10 mouse cellular contexts compared by ENCODE assay signal in genomic region chr16:25945151-25945955, GRCm38 (mm10).
DNase-seq lines count a peak whose midpoint lies in the region; ATAC-seq lines count a peak whose summit lies in the region.
"Had no signal": no experiment of that assay in that cellular context is flagged by ENCODE, and none has a peak within 500 bp of the region (broad histone marks: within the 10 kb centered on the region; RNA-seq: fewer than 3 reads in every experiment).

No protein-coding gene starts in this region.

- 51% methylated on average over 12 of the region's 12 CpGs for WGBS in embryonic facial prominence, embryonic 14.5 days
- 63% methylated on average over 12 of the region's 12 CpGs for WGBS in embryonic facial prominence, embryonic 10.5 days
- WGBS in limb, embryonic 15.5 days: 31% methylated on average over 12 of the region's 12 CpGs
- WGBS in limb, embryonic 10.5 days: 52% methylated on average over 12 of the region's 12 CpGs

- H3K4me3 ChIP-seq in embryonic facial prominence, embryonic 14.5 days (ENCODE audit: low read depth, low read length): no peak overlapping the region
- no peak overlapping the region for H3K4me3 ChIP-seq in embryonic facial prominence, embryonic 10.5 days
- no peak overlapping the region for H3K4me3 ChIP-seq in limb, embryonic 15.5 days
- H3K4me3 ChIP-seq in limb, embryonic 10.5 days: no peak overlapping the region
- H3K4me3 ChIP-seq: hindbrain, embryonic 15.5 days had no signal

- peak; percentile 39 for DNase-seq in embryonic facial prominence, embryonic 14.5 days (ENCODE audit: low spot score)
- no peak for DNase-seq in embryonic facial prominence, embryonic 10.5 days (ENCODE audit: low spot score)
- DNase-seq in limb, embryonic 10.5 days (ENCODE audit: low spot score): no peak
- DNase-seq in lung, postnatal 36 days: peak; percentile 68
- DNase-seq in frontal cortex, postnatal 36 days (ENCODE audit: low spot score in 2 of 2): no peak
- DNase-seq in T-cell, adult 2 months (ENCODE audit: low spot score): no peak

- ATAC-seq in embryonic facial prominence, embryonic 14.5 days (ENCODE audit: low read depth): no peak
- no peak for ATAC-seq in limb, embryonic 15.5 days (ENCODE audit: insufficient number of reproducible peaks, low FRiP score, low TSS enrichment, low read depth)
- peak; percentile 10; the same call in 1 of the 2 replicates for ATAC-seq in granulocyte monocyte progenitor cell, adult 5-6 weeks (replicated peaks; ENCODE audit: poor library complexity, severe bottlenecking)

- no peaks in the 10 kb centered on the region for H3K27me3 ChIP-seq in embryonic facial prominence, embryonic 14.5 days (replicated peaks; ENCODE audit: control insufficient read depth, insufficient read depth, low read length)
- H3K27me3 ChIP-seq in embryonic facial prominence, embryonic 10.5 days (replicated peaks; ENCODE audit: low read depth, poor library complexity, severe bottlenecking): no peaks in the 10 kb centered on the region
- no peaks in the 10 kb centered on the region for H3K27me3 ChIP-seq in limb, embryonic 15.5 days
- no peaks in the 10 kb centered on the region for H3K27me3 ChIP-seq in limb, embryonic 10.5 days (ENCODE audit: low read depth, poor library complexity, severe bottlenecking)
- H3K27me3 ChIP-seq: hindbrain, embryonic 15.5 days had no signal

- no peaks in the 10 kb centered on the region for H3K9me3 ChIP-seq in embryonic facial prominence, embryonic 14.5 days (ENCODE audit: control insufficient read depth, low read length)
- H3K9me3 ChIP-seq in embryonic facial prominence, embryonic 10.5 days: no peaks in the 10 kb centered on the region
- H3K9me3 ChIP-seq in limb, embryonic 15.5 days: no peaks in the 10 kb centered on the region
- no peaks in the 10 kb centered on the region for H3K9me3 ChIP-seq in limb, embryonic 10.5 days (replicated peaks)
- H3K9me3 ChIP-seq: hindbrain, embryonic 15.5 days had no signal

- no peak overlapping the region for H3K9ac ChIP-seq in embryonic facial prominence, embryonic 14.5 days (ENCODE audit: low read depth, low read length)
- no peak overlapping the region for H3K9ac ChIP-seq in limb, embryonic 15.5 days
- H3K9ac ChIP-seq: hindbrain, embryonic 15.5 days had no signal

- H3K27ac ChIP-seq in embryonic facial prominence, embryonic 14.5 days (replicated peaks; ENCODE audit: low read depth, low read length): no peak overlapping the region
- H3K27ac ChIP-seq in embryonic facial prominence, embryonic 10.5 days (replicated peaks): no peak overlapping the region
- H3K27ac ChIP-seq in limb, embryonic 15.5 days: 0 out of 2 replicates have a peak overlapping the region, but pooled peaks have one; percentile 13
- H3K27ac ChIP-seq in limb, embryonic 10.5 days: no peak overlapping the region
- H3K27ac ChIP-seq: hindbrain, embryonic 15.5 days; macrophage had no signal

- H3K4me1 ChIP-seq in embryonic facial prominence, embryonic 14.5 days (ENCODE audit: control insufficient read depth, insufficient read depth, low read length): 0 out of 2 replicates have a peak, but pooled peaks cover 3% of the 10 kb centered on the region
- H3K4me1 ChIP-seq in embryonic facial prominence, embryonic 10.5 days: no peaks in the 10 kb centered on the region
- H3K4me1 ChIP-seq in limb, embryonic 15.5 days: peaks cover 10% of the 10 kb centered on the region; the same call in 1 of the 2 replicates
- no peaks in the 10 kb centered on the region for H3K4me1 ChIP-seq in limb, embryonic 10.5 days
- H3K4me1 ChIP-seq: hindbrain, embryonic 15.5 days had no signal

- no peaks in the 10 kb centered on the region for H3K36me3 ChIP-seq in embryonic facial prominence, embryonic 14.5 days (ENCODE audit: control insufficient read depth, insufficient read depth, low read length)
- no peaks in the 10 kb centered on the region for H3K36me3 ChIP-seq in embryonic facial prominence, embryonic 10.5 days (replicated peaks)
- H3K36me3 ChIP-seq in limb, embryonic 15.5 days: no peaks in the 10 kb centered on the region
- H3K36me3 ChIP-seq in limb, embryonic 10.5 days: no peaks in the 10 kb centered on the region
- H3K36me3 ChIP-seq: hindbrain, embryonic 15.5 days had no signal

- H3K4me2 ChIP-seq in embryonic facial prominence, embryonic 14.5 days (ENCODE audit: low read depth, low read length): no peak overlapping the region
- no peak overlapping the region for H3K4me2 ChIP-seq in limb, embryonic 15.5 days
- H3K4me2 ChIP-seq: hindbrain, embryonic 15.5 days had no signal

Comparison
In these comparisons a context has a peak if more than half of its experiments do, and no peak if none do; other contexts are left out.
1. DNase-seq: peak in embryonic facial prominence, embryonic 14.5 days (single experiment) and lung, postnatal 36 days (single experiment); none in embryonic facial prominence, embryonic 10.5 days (single experiment), limb, embryonic 10.5 days (single experiment), frontal cortex, postnatal 36 days (0 of 2) and T-cell, adult 2 months (single experiment).